Mouse (Mus musculus) kidney, embryonic 14.5 days (tissue): ENCODE data around the gene Fbxo44. TPM values are rescaled to one million over a fixed set of nuclear protein-coding genes. Genes with fewer than 3 reads are reported as not detected.

Source experiments
- ATAC-seq: fragments of 200-750 bp; cut with Nextera tagmentation; 2 replicates; pipeline ENCODE4 v1.8.0; 2017; ENCODE audit warnings: moderate number of reproducible peaks, mild to moderate bottlenecking, moderate TSS enrichment, moderate library complexity; ENCODE audit not compliant: low FRiP score, low TSS enrichment
- H3K27ac ChIP-seq: fragments of 300-500 bp; sonication (generic); 2 replicates; pipeline ENCODE4 v1.5.1; 2014; ENCODE audit warnings: low read depth, mild to moderate bottlenecking, low read length, moderate library complexity, mixed read lengths
- H3K27me3 ChIP-seq: fragments of 300-500 bp; sonication (generic); 2 replicates; pipeline ENCODE4 v1.6.1; 2014; ENCODE audit warnings: mild to moderate bottlenecking, low read length; ENCODE audit not compliant: control insufficient read depth, insufficient read depth
- H3K36me3 ChIP-seq: fragments of 300-500 bp; sonication (generic); 2 replicates; pipeline ENCODE4 v1.6.1; 2014; ENCODE audit warnings: low read length, mixed read lengths; ENCODE audit not compliant: control insufficient read depth, insufficient read depth
- H3K4me1 ChIP-seq: fragments of 300-500 bp; sonication (generic); 2 replicates; pipeline ENCODE4 v1.6.1; 2014; ENCODE audit warnings: low read length, mixed read lengths; ENCODE audit not compliant: control insufficient read depth, insufficient read depth
- H3K4me2 ChIP-seq: fragments of 300-500 bp; sonication (generic); replicated peaks from 2 replicates; pipeline ENCODE4 v1.6.1; 2014; ENCODE audit warnings: low read depth, mild to moderate bottlenecking, low read length
- H3K4me3 ChIP-seq: fragments of 300-500 bp; sonication (generic); 2 replicates; pipeline ENCODE4 v1.5.1; 2014; ENCODE audit warnings: mild to moderate bottlenecking, low read length
- H3K9ac ChIP-seq: fragments of 300-500 bp; sonication (generic); 2 replicates; pipeline ENCODE4 v1.6.1; 2014; ENCODE audit warnings: low read depth, mild to moderate bottlenecking, low read length, moderate library complexity
- H3K9me3 ChIP-seq: fragments of 300-500 bp; sonication (generic); 2 replicates; pipeline ENCODE4 v1.6.1; 2016; ENCODE audit warnings: low read length; ENCODE audit not compliant: control insufficient read depth
- WGBS: fragments of 180-500 bp; shearing (Covaris S2); extraction: QIAGEN DNeasy Blood & Tissue Kit; methylation state at CpG from one replicate; pipeline ENCODE4 v1.1.7; 2014; 5-methylcytosine and 5-hydroxymethylcytosine counted together
- polyA plus RNA-seq: library from polyadenylated mRNA; unstranded; fragments of >200 nt; fragmentation: Nextera tagmentation; extraction: Ambion mirVana; gene quantifications from 2 replicates; pipeline ENCODE4 v1.2.1, GENCODE M21; 2014

The Fbxo44 gene
- polyA plus RNA-seq, 1 experiment from 2014 or later, result 13.2 TPM

DNA sequence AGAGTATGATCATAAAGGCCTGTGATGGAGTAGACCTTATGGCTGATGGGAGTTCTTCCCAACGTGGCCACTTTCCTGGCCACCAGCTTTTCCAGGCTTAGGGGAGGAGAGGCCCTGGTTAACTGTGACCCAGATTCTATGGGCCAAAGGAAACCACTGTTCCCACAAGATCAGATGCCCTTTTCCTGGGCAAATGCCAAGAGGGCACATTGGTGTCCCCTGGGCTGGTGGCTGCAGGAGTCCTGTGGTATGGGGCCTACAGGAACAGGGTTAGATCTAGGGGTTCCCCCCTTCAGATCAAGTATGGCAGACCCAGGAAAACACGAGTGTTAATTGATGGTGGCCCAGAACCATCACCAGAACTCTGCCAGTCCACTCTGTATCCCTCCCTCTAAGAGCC is 12.6 kb downstream of the Fbxo44 start:
- Histone ChIP-seq H3K36me3 (peaks cover 12% of the 10 kb centered on the region; the same call in 1 of the 2 replicates), H3K4me1 (peaks cover 9% of the 10 kb centered on the region), H3K27me3 (no peaks in the 10 kb centered on the region), H3K27ac (no peak overlapping the region), H3K4me2 (no peak overlapping the region), H3K4me3 (no peak overlapping the region), H3K9me3 (no peaks in the 10 kb centered on the region), H3K9ac (no peak overlapping the region)
- WGBS, result 86% methylated on average over 2 of the region's 2 CpGs
- no peak for ATAC-seq

DNA sequence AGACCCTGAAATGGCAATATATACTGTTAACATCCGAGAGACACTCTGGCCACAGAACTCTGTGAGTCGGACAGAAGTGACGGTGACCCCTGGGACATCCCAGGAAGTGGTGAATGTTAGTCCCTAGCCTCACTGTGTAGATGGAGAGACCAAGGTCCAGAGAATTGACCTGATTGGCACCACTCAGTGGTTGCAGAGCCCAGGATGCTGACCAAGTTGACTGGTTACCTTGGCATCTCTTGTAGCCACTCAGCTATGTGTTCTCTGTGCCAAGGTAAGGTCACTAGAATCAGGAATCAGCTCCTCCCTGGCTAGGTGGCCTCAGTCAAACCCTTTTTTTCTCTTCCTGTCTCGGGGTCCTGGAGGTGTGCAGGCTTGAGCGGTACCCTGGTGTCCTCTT is 16.6 kb downstream of the Fbxo44 start:
- peaks cover 12% of the 10 kb centered on the region; the same call in 1 of the 2 replicates for H3K36me3 ChIP-seq
- no peak overlapping the region for H3K4me3 ChIP-seq
- WGBS, result 90% methylated on average over 5 of the region's 5 CpGs
- H3K27me3 ChIP-seq, result no peaks in the 10 kb centered on the region; the same call in 1 of the 2 replicates
- no peaks in the 10 kb centered on the region for H3K9me3 ChIP-seq
- 0 out of 2 replicates have a peak, but pooled peaks cover 9% of the 10 kb centered on the region for H3K4me1 ChIP-seq
- no peak overlapping the region for H3K4me2 ChIP-seq
- H3K9ac ChIP-seq, result no peak overlapping the region
- H3K27ac ChIP-seq, result no peak overlapping the region
- ATAC-seq, result no peak

- Histone ChIP-seq H3K36me3 (peaks cover 5% of the 10 kb centered on the region; the same call in 1 of the 2 replicates), H3K9me3 (no peaks in the 10 kb centered on the region), H3K9ac (peak overlapping the region; percentile 70), H3K4me1 (0 out of 2 replicates have a peak, but pooled peaks cover 9% of the 10 kb centered on the region), H3K27ac (peak overlapping the region; percentile 94), H3K4me3 (peak overlapping the region; percentile 76), H3K27me3 (no peaks in the 10 kb centered on the region; the same call in 1 of the 2 replicates), H3K4me2 (peak overlapping the region; percentile 92)
- under 1% methylated on average over 64 of the region's 65 CpGs for WGBS
- ATAC-seq, result peak; percentile 95
Measured at GRCm38 (mm10) chr4:148140098-148141011, 19.9 kb downstream of the Fbxo44 start.

- Histone ChIP-seq H3K4me2 (peak overlapping the region; percentile 92), H3K9ac (peak overlapping the region; percentile 70; the same call in 1 of the 2 replicates), H3K9me3 (no peaks in the 10 kb centered on the region), H3K4me1 (0 out of 2 replicates have a peak, but pooled peaks cover 9% of the 10 kb centered on the region), H3K27ac (0 out of 2 replicates have a peak overlapping the region, but pooled peaks have one; percentile 94), H3K27me3 (no peaks in the 10 kb centered on the region; the same call in 1 of the 2 replicates), H3K36me3 (peaks cover 3% of the 10 kb centered on the region; the same call in 1 of the 2 replicates), H3K4me3 (peak overlapping the region; percentile 76)
- WGBS, result 0% methylated on average over 12 of the region's 12 CpGs
- no peak for ATAC-seq
Measured at GRCm38 (mm10) chr4:148139767-148140097, 20.6 kb downstream of the Fbxo44 start.

- no peaks in the 10 kb centered on the region for H3K36me3 ChIP-seq
- ATAC-seq, result no peak
- H3K27me3 ChIP-seq, result no peaks in the 10 kb centered on the region; the same call in 1 of the 2 replicates
- H3K4me3 ChIP-seq, result no peak overlapping the region
- H3K9ac ChIP-seq, result no peak overlapping the region
- no peak overlapping the region for H3K4me2 ChIP-seq
- no peak overlapping the region for H3K27ac ChIP-seq
- H3K4me1 ChIP-seq, result 0 out of 2 replicates have a peak, but pooled peaks cover 9% of the 10 kb centered on the region
- 75% methylated on average over 8 of the region's 8 CpGs for WGBS
- no peaks in the 10 kb centered on the region for H3K9me3 ChIP-seq
Measured at GRCm38 (mm10) chr4:148137503-148137902, 22.8 kb downstream of the Fbxo44 start.

DNA sequence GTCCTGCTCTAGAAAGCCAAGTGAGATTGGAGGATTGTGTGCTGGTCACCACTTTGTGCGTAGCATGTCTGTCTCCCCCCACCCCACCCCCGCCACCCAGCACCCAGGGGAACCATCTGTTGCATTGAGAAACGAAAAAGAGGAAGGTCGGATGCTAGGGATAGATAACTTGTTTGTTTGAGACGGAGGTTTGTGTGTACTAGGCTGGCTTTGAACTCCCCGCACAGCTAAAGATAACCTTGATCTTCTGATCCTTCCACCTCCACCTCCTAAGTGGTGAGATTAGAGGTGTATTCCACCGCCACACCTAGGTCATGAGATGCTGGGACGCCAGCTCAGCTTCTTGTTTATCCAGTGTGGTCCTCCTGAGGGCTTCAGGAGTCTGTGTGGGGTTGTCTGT is 25.3 kb downstream of the Fbxo44 start:
- WGBS, result 88% methylated on average over 8 of the region's 8 CpGs
- no peak overlapping the region for H3K4me2 ChIP-seq
- no peak overlapping the region for H3K27ac ChIP-seq
- H3K4me1 ChIP-seq, result 0 out of 2 replicates have a peak, but pooled peaks cover 12% of the 10 kb centered on the region
- H3K36me3 ChIP-seq, result no peaks in the 10 kb centered on the region
- no peak overlapping the region for H3K9ac ChIP-seq
- H3K4me3 ChIP-seq, result no peak overlapping the region
- no peak for ATAC-seq
- peaks cover 11% of the 10 kb centered on the region for H3K27me3 ChIP-seq
- H3K9me3 ChIP-seq, result no peaks in the 10 kb centered on the region

DNA sequence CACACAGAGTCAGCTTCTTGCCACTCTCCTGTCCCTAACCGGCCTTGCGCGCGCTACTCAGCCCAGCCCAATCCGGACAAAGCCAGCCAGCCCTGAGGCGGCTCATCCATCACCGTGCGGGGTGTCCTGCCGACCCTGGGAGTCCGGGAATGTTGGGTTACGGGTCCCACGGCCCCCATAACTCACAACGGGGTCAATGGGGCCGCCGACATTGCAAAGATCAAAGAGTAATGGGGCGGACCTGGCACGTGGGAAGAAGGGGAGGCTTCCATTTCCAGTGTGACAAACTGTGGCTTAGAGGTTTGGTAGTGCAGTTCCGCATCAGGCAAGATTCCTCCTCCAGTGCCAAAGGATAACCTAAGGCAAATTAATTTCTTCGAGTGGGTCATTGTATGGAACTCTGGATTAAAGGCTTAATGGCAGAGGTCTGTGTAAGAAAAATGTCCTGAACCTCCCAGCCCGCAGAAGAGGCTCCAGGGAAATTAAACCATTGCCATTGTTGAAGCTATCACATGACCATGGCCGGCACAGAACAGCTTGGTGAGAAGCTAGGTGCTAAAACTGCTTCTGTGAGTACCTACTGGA is 28.7 kb downstream of the Fbxo44 start:
- Histone ChIP-seq H3K4me3 (peak overlapping the region; percentile 67), H3K4me1 (0 out of 2 replicates have a peak, but pooled peaks cover 10% of the 10 kb centered on the region), H3K4me2 (peak overlapping the region; percentile 98), H3K36me3 (no peaks in the 10 kb centered on the region), H3K27ac (no peak overlapping the region), H3K9ac (no peak overlapping the region), H3K9me3 (no peaks in the 10 kb centered on the region), H3K27me3 (peaks cover 28% of the 10 kb centered on the region)
- peak; percentile 69 for ATAC-seq
- WGBS, result 1% methylated on average over 21 of the region's 21 CpGs

- Histone ChIP-seq H3K4me1 (0 out of 2 replicates have a peak, but pooled peaks cover 10% of the 10 kb centered on the region), H3K27ac (0 out of 2 replicates have a peak within 1 kb of the TSS, but pooled peaks have one; percentile 30), H3K9me3 (no peaks in the 10 kb centered on the region), H3K9ac (peak within 1 kb of the TSS; percentile 75), H3K4me2 (peak within 1 kb of the TSS; percentile 98), H3K27me3 (peaks cover 28% of the 10 kb centered on the region), H3K4me3 (peak within 1 kb of the TSS; percentile 67), H3K36me3 (no peaks in the 10 kb centered on the region)
- WGBS, result 1% methylated on average over 56 of the region's 87 CpGs
- ATAC-seq, result peak; percentile 93
Measured at GRCm38 (mm10) chr4:148130561-148131413, 29.5 kb downstream of the Fbxo44 start, which contains the start of gene Draxin. TSS of gene Draxin (minus strand) at chr4:148130698.
